Mouse (Mus musculus) midbrain, embryonic 11.5 days (tissue): Measurements from ENCODE around the gene Cbarp. TPM values are rescaled to one million over a fixed set of nuclear protein-coding genes. Genes with fewer than 3 reads are reported as not detected.

Source experiments
- ATAC-seq: fragments of 200-750 bp; cut with Nextera tagmentation; 2 replicates; pipeline ENCODE4 v1.8.0; 2017; ENCODE audit warnings: moderate TSS enrichment, moderate library complexity; ENCODE audit not compliant: low FRiP score
- DNase-seq: peaks from one replicate; pipeline ENCODE4 v3.0.0; 2015; ENCODE audit warnings: low spot score; ENCODE audit errors: missing footprints
- H3K27ac ChIP-seq: fragments of 300-500 bp; sonication (generic); 2 replicates; pipeline ENCODE4 v1.5.1; 2014; ENCODE audit warnings: low read depth, low read length
- H3K27me3 ChIP-seq: fragments of 300-500 bp; sonication (generic); 2 replicates; pipeline ENCODE4 v1.6.1; 2014; ENCODE audit warnings: mild to moderate bottlenecking, low read length, moderate library complexity, mixed read lengths; ENCODE audit not compliant: control insufficient read depth, insufficient read depth
- H3K36me3 ChIP-seq: fragments of 300-500 bp; sonication (generic); 2 replicates; pipeline ENCODE4 v1.6.1; 2014; ENCODE audit warnings: mild to moderate bottlenecking, low read length, moderate library complexity, mixed read lengths; ENCODE audit not compliant: control insufficient read depth, insufficient read depth
- H3K4me1 ChIP-seq: fragments of 300-500 bp; sonication (generic); 2 replicates; pipeline ENCODE4 v1.6.1; 2014; ENCODE audit warnings: low read length; ENCODE audit not compliant: control insufficient read depth, insufficient read depth
- H3K4me2 ChIP-seq: fragments of 300-500 bp; sonication (generic); 2 replicates; pipeline ENCODE4 v1.6.1; 2014; ENCODE audit warnings: mild to moderate bottlenecking, moderate library complexity
- H3K4me3 ChIP-seq: fragments of 300-500 bp; sonication (generic); 2 replicates; pipeline ENCODE4 v1.5.1; 2014; ENCODE audit warnings: low read depth, low read length
- H3K9ac ChIP-seq: fragments of 300-500 bp; sonication (generic); 2 replicates; pipeline ENCODE4 v1.6.1; 2014; ENCODE audit warnings: low read length
- H3K9me3 ChIP-seq: fragments of 300-500 bp; sonication (generic); 2 replicates; pipeline ENCODE4 v1.6.1; 2016; ENCODE audit warnings: low read length; ENCODE audit not compliant: control insufficient read depth
- WGBS: fragments of 180-500 bp; shearing (Covaris S2); extraction: QIAGEN DNeasy Blood & Tissue Kit; methylation state at CpG from one replicate; pipeline ENCODE4 v1.1.7; 2014; 5-methylcytosine and 5-hydroxymethylcytosine counted together
- polyA plus RNA-seq: library from polyadenylated mRNA; unstranded; fragments of >200 nt; fragmentation: Nextera tagmentation; extraction: Ambion mirVana; gene quantifications from 2 replicates; pipeline ENCODE4 v1.2.1, GENCODE M21; 2014

Gene Cbarp
- polyA plus RNA-seq, 1 experiment from 2014 or later: 11.8 TPM

GRCm38 (mm10) chr10:80137626-80138552, 2.7 kb downstream of the Cbarp start:
- peak overlapping the region; percentile 87 for H3K9ac ChIP-seq
- peaks cover 32% of the 10 kb centered on the region for H3K4me1 ChIP-seq
- H3K27me3 ChIP-seq: peaks cover 21% of the 10 kb centered on the region
- ATAC-seq (no peak), DNase-seq (peak; percentile 96)
- WGBS: 5% methylated on average over 24 of the region's 33 CpGs
- peak overlapping the region; percentile 74 for H3K4me3 ChIP-seq
- H3K9me3 ChIP-seq: no peaks in the 10 kb centered on the region
- no peaks in the 10 kb centered on the region for H3K36me3 ChIP-seq
- peak overlapping the region; percentile 94 for H3K4me2 ChIP-seq
- peak overlapping the region; percentile 76 for H3K27ac ChIP-seq

GRCm38 (mm10) chr10:80136952-80137625, 3.5 kb downstream of the Cbarp start:
- Histone ChIP-seq H3K9me3 (no peaks in the 10 kb centered on the region), H3K27ac (no peak overlapping the region; the same call in 1 of the 2 replicates), H3K27me3 (peaks cover 21% of the 10 kb centered on the region), H3K4me3 (peak overlapping the region; percentile 74), H3K36me3 (no peaks in the 10 kb centered on the region), H3K4me1 (peaks cover 30% of the 10 kb centered on the region), H3K4me2 (peak overlapping the region; percentile 94), H3K9ac (peak overlapping the region; percentile 87)
- ATAC-seq (no peak), DNase-seq (no peak)
- 4% methylated on average over 29 of the region's 29 CpGs for WGBS

- H3K4me1 ChIP-seq: peaks cover 38% of the 10 kb centered on the region
- H3K9ac ChIP-seq: no peak overlapping the region
- ATAC-seq (no peak), DNase-seq (no peak)
- H3K27me3 ChIP-seq: peaks cover 22% of the 10 kb centered on the region
- peak overlapping the region; percentile 94 for H3K4me2 ChIP-seq
- H3K36me3 ChIP-seq: no peaks in the 10 kb centered on the region
- H3K27ac ChIP-seq: no peak overlapping the region
- peak overlapping the region; percentile 74; the same call in 1 of the 2 replicates for H3K4me3 ChIP-seq
- WGBS: 15% methylated on average over 46 of the region's 49 CpGs
- H3K9me3 ChIP-seq: no peaks in the 10 kb centered on the region
Measured at GRCm38 (mm10) chr10:80136179-80136951, 4.3 kb downstream of the Cbarp start.

- peaks cover 23% of the 10 kb centered on the region for H3K27me3 ChIP-seq
- 0 out of 2 replicates have a peak, but pooled peaks cover 3% of the 10 kb centered on the region for H3K36me3 ChIP-seq
- H3K9me3 ChIP-seq: no peaks in the 10 kb centered on the region
Measured at GRCm38 (mm10) chr10:80135641-80136040, 5.0 kb downstream of the Cbarp start.

GRCm38 (mm10) chr10:80135161-80135560, 5.5 kb downstream of the Cbarp start:
- Histone ChIP-seq H3K4me3 (no peak overlapping the region), H3K36me3 (peaks cover 4% of the 10 kb centered on the region; the same call in 1 of the 2 replicates)
- 92% methylated on average over 10 of the region's 10 CpGs for WGBS

More at GRCm38 (mm10) chr10:80135641-80136040, 5.0 kb downstream of the Cbarp start:
- peaks cover 41% of the 10 kb centered on the region for H3K4me1 ChIP-seq
- H3K4me3 ChIP-seq: no peak overlapping the region
- DNase-seq: no peak
- H3K27ac ChIP-seq: no peak overlapping the region
- no peak overlapping the region for H3K4me2 ChIP-seq
- H3K9ac ChIP-seq: no peak overlapping the region
- 85% methylated on average over 1 of the region's 1 CpGs for WGBS
- no peak for ATAC-seq

GRCm38 (mm10) chr10:80134421-80134820, 6.2 kb downstream of the Cbarp start:
- Histone ChIP-seq H3K36me3 (peaks cover 11% of the 10 kb centered on the region), H3K9ac (no peak overlapping the region), H3K4me3 (no peak overlapping the region), H3K4me1 (peaks cover 40% of the 10 kb centered on the region), H3K9me3 (no peaks in the 10 kb centered on the region), H3K27ac (no peak overlapping the region), H3K4me2 (no peak overlapping the region), H3K27me3 (peaks cover 23% of the 10 kb centered on the region)
- WGBS: 92% methylated on average over 9 of the region's 9 CpGs
- DNase-seq: no peak
- ATAC-seq: no peak

More at GRCm38 (mm10) chr10:80135161-80135560, 5.5 kb downstream of the Cbarp start:
- Histone ChIP-seq H3K27me3 (peaks cover 23% of the 10 kb centered on the region), H3K27ac (no peak overlapping the region), H3K9me3 (no peaks in the 10 kb centered on the region), H3K9ac (no peak overlapping the region), H3K4me1 (peaks cover 41% of the 10 kb centered on the region), H3K4me2 (no peak overlapping the region)
- ATAC-seq (no peak), DNase-seq (no peak)

- ATAC-seq (no peak), DNase-seq (peak; percentile 84)
- no peak overlapping the region for H3K9ac ChIP-seq
- WGBS: 85% methylated on average over 7 of the region's 8 CpGs
- no peak overlapping the region for H3K4me2 ChIP-seq
- peaks cover 20% of the 10 kb centered on the region for H3K27me3 ChIP-seq
- peaks cover 33% of the 10 kb centered on the region for H3K4me1 ChIP-seq
- no peaks in the 10 kb centered on the region for H3K9me3 ChIP-seq
- no peak overlapping the region for H3K27ac ChIP-seq
- peaks cover 14% of the 10 kb centered on the region for H3K36me3 ChIP-seq
- no peak overlapping the region for H3K4me3 ChIP-seq
Measured at GRCm38 (mm10) chr10:80133226-80133849, 7.3 kb downstream of the Cbarp start.

- peak overlapping the region; percentile 44; the same call in 1 of the 2 replicates for H3K9ac ChIP-seq
- H3K27me3 ChIP-seq: peaks cover 16% of the 10 kb centered on the region
- peak; percentile 12; the same call in 1 of the 2 replicates for ATAC-seq
- peak overlapping the region; percentile 28 for H3K4me2 ChIP-seq
- peaks cover 26% of the 10 kb centered on the region for H3K36me3 ChIP-seq
- H3K4me3 ChIP-seq: 0 out of 2 replicates have a peak overlapping the region, but pooled peaks have one; percentile 3
- 31% methylated on average over 27 of the region's 27 CpGs for WGBS
- H3K27ac ChIP-seq: no peak overlapping the region
- DNase-seq: peak; percentile 92
- H3K9me3 ChIP-seq: no peaks in the 10 kb centered on the region
- H3K4me1 ChIP-seq: peaks cover 19% of the 10 kb centered on the region
Measured at GRCm38 (mm10) chr10:80131952-80132350, 8.7 kb downstream of the Cbarp start.
